Mouse (Mus musculus) gastrocnemius, adult 18-20 months (tissue): ENCODE results near the gene C1qtnf6. TPM values are rescaled to one million over a fixed set of nuclear protein-coding genes. Genes with fewer than 3 reads are reported as not detected.

Experiments used
- DNase-seq: peaks from one replicate; pipeline ENCODE4 v3.0.0; 2021; ENCODE audit warnings: low spot score
- total RNA-seq, 2 experiments: library from RNA; stranded (reverse); gene quantifications; 2 replicates each; pipeline ENCODE4 v1.2.3; 2021

The C1qtnf6 gene
- total RNA-seq, 2 experiments from 2014 or later, result 1.0 to 2.4 TPM

DNA sequence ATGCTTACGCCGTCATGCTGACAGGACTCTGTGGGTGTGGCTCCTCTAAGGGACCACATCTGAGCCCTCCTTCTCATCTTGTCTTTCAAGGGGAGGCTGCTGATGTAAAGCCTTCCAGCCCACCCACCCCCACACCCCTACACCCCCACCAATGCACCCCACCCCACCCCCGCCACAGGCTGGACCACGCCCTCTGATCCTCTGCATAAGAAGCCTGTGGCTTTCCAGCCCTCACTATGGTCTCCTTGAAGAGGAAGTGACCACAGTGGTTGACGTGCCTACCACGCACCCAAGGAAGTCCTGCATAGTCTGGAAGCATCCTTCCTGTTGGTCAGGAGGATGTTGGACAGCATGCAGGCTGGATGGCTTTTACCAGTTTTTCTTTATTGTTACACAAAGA, 15.5 kb downstream of the C1qtnf6 start:
- no peak for DNase-seq

DNA sequence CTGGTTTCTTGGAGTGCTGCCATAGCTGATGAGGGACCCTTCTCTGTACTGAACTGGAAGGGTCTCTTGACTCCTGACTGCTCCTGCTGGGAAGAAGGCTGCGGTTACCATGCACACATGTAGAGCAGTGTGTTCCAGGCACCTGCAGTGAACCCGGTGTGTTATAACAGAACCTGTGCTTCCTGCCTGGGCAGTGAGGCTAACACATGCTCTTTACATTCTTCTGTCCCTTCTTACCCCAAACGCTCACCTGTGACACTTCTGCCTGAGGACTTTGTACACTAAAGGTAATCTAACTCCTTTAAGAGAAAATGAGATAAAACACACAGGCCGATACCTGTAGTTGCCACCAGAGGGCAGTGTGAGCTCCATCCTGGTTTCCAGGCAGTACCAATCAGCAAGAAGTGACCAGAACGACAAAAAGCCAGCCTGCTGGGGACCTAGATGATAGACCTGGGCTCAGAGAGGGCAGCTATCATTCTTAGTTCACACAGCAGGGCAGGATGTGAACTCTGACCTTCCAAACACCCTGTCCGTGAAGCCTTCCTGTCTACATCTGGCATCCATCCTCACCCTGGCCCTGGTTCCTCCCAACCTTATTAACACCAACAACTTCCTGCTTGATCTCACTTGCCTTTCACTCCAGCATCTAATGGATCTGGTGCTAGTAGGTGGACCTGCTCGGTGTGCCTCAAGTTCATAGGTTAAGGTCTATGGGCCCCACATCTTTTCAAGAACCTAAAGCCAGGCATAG, 16.6 kb downstream of the C1qtnf6 start:
- peak; percentile 79 for DNase-seq

DNA sequence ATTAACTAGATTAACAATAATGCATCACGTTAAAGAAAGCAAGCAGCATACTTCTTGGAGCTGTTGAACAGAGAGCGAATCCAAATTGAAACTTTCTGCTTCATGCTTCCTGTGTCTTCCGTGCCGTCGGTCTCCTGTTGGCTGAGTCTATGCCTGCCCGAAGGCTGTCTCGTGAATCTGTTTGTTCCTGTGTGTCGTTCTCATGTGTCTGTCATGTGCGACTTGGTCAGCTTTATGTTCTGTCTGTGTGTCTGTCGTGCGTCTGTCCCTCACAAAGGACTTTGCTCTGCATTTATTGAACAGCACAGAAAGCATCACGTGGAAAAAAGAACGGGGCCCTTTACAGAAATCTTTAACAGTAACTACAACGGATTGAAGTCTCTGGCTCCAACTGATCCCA, 18.2 kb downstream of the C1qtnf6 start:
- no peak for DNase-seq

GRCm38 (mm10) chr15:78511951-78512350, 19.3 kb downstream of the C1qtnf6 start:
- DNase-seq, result no peak

DNA sequence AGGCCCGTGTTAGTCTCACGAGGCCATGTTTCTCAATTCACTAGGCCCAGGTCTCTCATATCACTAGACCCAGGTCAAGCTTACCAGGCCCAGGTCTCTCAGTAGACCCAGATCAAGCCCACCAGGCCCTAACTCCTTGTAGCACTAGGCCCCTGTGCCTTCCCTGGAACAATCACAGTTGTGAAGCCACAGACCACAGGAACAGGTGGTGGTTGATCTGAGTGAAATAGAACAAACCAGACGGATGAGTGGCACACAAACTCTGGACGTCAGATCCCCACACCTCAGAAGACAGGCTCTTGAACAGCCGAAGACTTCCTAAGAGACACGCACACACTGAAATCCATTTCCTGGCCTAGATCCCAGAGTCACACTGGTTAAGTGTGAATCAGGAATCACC, 20.5 kb downstream of the C1qtnf6 start:
- DNase-seq, result no peak

- DNase-seq, result no peak
Measured at GRCm38 (mm10) chr15:78510121-78510576, 21.1 kb downstream of the C1qtnf6 start.

DNA sequence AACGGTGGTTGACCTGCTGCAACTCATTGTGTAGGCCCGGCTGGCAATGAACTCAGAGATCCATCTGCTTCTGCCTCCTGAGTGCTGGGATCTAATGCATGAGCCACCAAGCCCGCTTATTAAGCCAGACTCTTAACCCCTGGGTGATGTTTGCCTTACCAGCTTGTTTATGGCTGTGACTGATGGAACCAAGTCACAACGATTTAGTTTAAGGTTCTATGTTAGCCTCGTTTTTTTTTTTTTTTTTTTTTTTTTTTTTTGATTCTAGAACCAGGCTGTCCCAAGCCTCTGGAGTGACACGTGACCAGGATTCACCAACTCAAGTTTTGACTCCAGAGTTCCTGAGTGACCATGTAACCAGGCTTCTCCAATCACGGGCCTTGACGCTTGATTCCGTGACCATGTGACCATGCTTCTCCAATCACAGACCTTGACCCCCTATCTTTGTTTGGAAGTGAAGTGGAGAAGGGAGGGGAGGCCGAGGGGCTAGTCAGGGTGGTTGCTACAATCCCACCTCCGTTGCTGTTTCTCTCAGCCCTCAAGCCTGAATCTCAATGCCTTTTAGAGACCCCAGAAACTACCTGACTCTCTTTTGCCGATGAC, 21.8 kb downstream of the C1qtnf6 start:
- DNase-seq, result no peak

DNA sequence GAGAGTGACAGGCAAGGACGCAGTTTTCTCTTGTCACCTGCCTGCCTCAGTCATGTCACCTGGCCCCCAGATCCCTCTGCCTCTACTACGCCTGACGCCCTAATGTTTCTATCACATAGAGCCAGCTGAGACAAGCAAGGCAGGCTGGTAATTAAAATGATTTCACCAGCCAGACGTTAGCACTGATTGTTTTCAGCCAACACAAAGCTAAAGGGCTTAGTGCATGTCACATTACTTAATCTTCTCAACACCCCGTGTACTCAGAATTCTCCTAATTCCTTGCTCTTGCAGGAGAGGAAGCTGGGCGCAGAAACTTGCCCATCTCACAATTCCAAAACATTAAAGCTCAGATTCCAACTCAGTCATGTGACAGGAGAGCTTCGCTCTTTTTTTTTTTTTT, 22.8 kb downstream of the C1qtnf6 start:
- no peak for DNase-seq

DNA sequence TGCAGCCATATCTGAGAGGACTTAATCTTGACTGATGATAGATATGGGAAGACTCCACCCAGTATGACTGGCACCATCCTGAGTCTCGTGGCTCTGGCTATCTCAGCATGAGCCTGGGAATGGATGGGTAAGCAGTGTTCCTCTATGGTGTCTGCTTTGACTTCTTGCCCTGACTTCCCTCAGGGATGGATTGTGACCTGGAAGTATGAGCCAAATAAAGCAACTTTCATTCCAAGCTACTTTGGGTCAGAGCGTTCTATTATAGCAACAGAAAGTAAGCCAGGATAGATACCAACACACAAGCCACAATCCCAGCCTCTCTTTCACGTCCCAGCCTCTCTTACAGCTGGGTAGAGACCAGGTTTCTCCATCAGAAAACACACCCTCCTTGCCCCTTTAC, 25.7 kb downstream of the C1qtnf6 start:
- no peak for DNase-seq

DNA sequence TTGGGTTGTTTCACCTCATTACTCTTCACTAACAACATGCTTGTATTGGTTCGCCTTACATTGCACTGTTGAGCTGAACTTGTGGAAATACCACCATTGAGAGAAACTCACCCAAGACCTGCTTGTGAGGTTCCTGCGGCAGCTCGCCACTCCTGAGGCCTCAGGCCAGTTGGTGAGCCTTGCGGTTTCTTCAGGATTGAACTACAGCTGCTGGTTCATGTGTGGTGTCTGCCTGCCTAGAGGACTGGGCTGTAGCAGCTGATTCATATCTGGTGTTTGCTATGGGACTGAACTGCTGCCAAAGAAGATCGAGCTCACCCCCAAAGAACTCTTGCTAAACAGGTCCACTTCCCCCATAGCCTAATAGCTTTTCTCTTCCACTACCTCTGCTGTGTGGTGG, 26.4 kb downstream of the C1qtnf6 start:
- DNase-seq, result no peak

DNA sequence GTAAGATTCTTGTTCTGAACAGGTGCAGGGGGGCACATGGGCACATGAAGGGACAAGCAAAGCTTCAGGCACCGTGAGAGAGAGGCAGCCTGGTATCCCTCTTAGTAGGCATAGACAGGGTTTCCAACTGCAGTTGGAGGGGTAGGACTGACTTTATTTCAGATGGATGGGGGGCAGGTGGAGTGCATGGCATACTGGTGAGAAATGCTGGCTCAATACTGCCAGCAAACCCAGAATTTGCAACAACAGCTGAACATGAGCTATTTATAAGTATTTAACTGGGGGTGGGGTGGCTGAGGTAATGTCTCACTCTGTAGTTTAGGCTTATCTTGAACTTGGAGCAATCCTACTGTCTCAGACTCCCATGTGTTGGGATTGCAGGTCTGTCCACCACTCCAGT, 27.2 kb downstream of the C1qtnf6 start:
- DNase-seq, result no peak

DNA sequence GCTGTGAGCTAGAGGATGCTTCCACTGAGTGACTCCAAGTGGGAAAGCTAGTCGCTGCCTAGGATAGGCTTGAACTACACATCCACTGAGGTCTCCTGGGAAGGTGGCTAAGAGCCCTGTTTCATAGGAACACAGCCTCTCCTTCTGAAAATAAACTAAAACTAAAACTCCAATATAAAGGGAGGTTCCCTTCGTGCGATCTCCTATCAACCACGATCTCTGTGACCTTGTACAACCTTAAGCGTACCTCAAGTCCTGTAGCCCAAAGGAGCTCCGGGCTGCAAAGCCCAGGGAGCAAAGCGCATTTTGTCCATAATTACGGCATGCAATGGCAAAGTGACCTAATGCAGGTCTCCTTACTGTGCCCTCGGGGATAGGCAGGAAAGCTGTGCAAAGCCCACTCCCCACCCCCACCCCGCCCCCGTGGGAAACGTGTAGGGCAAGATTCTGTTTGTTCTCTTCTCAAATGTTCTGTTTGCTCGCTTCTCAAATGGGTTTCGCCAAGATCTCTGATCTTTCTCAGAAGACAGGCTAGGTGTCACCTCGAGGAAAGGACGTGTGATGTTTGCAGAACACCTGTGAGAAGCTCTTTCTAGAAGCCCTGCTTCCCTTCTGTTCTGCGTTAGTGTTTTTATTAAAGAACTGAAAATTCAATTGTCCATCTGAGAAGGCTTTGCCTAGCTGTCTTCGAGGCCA, 28.6 kb downstream of the C1qtnf6 start:
- no peak for DNase-seq

DNA sequence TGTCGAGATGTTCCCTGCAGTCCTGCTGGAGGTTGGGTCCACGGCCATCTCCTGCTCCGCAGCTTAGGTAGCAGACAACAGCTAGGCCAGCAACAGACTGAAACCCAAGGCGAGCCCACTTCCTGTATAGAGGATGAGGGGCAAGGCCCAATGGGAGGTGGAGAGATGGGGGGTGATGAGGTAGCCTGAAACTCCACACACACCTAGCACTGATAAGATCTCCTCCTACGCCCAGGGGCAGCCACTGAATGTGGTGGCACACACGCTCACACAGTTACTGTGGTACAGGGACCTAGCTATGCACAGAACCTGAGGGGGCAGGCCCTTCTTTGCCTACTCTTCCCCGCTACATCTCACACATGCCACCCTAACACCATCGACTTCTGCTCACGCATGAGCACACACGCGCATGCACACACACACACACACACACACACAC, 36.2 kb downstream of the C1qtnf6 start, which contains the start of gene Il2rb:
TSS of gene Il2rb (minus strand) at position 304 of the 439 bp plus-strand sequence.
- no peak for DNase-seq

- DNase-seq, result no peak
Measured at GRCm38 (mm10) chr15:78493401-78494010, 37.7 kb downstream of the C1qtnf6 start.

- no peak for DNase-seq
Measured at GRCm38 (mm10) chr15:78491301-78491700, 39.9 kb downstream of the C1qtnf6 start.

DNA sequence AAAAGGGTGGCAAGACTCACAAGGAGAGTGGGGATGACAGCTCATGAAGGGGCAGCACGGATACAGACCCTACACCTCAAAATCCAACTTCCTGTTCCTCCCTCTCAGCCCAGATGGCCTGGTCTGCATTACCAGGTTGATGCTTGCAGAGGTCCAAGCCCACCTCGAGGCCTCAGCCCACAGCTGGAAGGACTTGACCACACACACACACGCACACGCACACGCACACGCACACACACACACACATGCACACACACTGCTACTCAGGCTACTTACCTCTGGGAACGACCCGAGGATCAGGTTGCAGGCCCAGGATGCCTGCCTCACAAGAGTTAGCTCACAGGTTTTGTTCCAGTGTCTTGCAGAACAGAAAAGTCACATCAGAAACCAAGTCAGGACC, 41.3 kb downstream of the C1qtnf6 start:
- DNase-seq, result no peak

GRCm38 (mm10) chr15:78489248-78489647, 42.0 kb downstream of the C1qtnf6 start:
- DNase-seq, result no peak

GRCm38 (mm10) chr15:78487066-78487465, 44.1 kb downstream of the C1qtnf6 start:
- DNase-seq, result no peak

DNA sequence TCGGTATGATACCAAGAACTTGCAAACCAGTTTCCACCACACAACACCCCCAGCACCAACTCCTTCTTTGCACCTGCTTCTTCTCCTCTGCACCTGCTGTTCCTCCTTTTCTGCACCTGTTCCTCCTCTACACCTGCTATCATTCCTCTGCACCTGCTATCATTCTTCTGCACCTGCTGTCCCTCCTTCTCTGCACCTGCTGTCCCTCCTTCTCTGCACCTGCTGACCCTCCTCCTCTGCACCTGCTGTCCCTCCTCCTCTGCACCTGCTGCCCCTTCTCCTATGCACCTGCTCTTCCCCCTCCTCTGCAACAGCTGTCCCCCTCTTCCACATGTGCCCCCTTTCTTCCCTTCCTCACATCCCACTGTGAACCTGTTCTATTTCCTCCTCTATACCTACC, 44.7 kb downstream of the C1qtnf6 start:
- no peak for DNase-seq

- no peak for DNase-seq
Measured at GRCm38 (mm10) chr15:78483311-78483710, 47.9 kb downstream of the C1qtnf6 start.

- DNase-seq, result no peak
Measured at GRCm38 (mm10) chr15:78482518-78482917, 48.7 kb downstream of the C1qtnf6 start.

GRCm38 (mm10) chr15:78481448-78482000, 49.7 kb downstream of the C1qtnf6 start:
- DNase-seq, result no peak
